Mouse (Mus musculus) hematopoietic stem cell, adult 5-6 weeks (primary cell): ENCODE measurements around the gene Poll. TPM values are rescaled to one million over a fixed set of nuclear protein-coding genes. Genes with fewer than 3 reads are reported as not detected.

Source experiments
- ATAC-seq, 2 experiments: fragments of 125-278 bp in 1 of 2; replicated peaks in 1 of 2; 2 replicates each; pipeline ENCODE4 v1.8.0; 2016 to 2017; ENCODE audit warnings: inconsistent platforms in 2 of 2, mild to moderate bottlenecking in 2 of 2, moderate number of reproducible peaks in 2 of 2, low read depth in 1 of 2, moderate TSS enrichment in 1 of 2; ENCODE audit not compliant: low FRiP score in 2 of 2, poor library complexity in 2 of 2, severe bottlenecking in 2 of 2, insufficient read depth in 1 of 2, low TSS enrichment in 1 of 2
- total RNA-seq: library from RNA; stranded (forward); fragments of 172-1452, 232-1000 nt; gene quantifications from 2 replicates; pipeline ENCODE4 v1.2.3, GENCODE M21; 2017

Gene Poll
- total RNA-seq, 1 experiment from 2014 or later = 12.2 TPM

GRCm38 (mm10) chr19:45582161-45582560 lies 21.8 kb upstream of the Poll start:
- ATAC-seq = no peak

GRCm38 (mm10) chr19:45581257-45581656 lies 20.9 kb upstream of the Poll start:
- peak; percentile 59 to 65 for ATAC-seq

- ATAC-seq = no peak
Observed at GRCm38 (mm10) chr19:45580235-45580634, 19.9 kb upstream of the Poll start.

- ATAC-seq = no peak
Observed at GRCm38 (mm10) chr19:45579416-45579815, 19.1 kb upstream of the Poll start.

- no peak for ATAC-seq
Observed at GRCm38 (mm10) chr19:45578976-45579375, 18.6 kb upstream of the Poll start.

GRCm38 (mm10) chr19:45577141-45577750 lies 16.9 kb upstream of the Poll start:
- ATAC-seq = no peak

GRCm38 (mm10) chr19:45575632-45576001 lies 15.3 kb upstream of the Poll start:
- ATAC-seq = 0 out of 4 replicates have a peak, but pooled peaks of 1 of the 2 experiments have one; percentile 1

GRCm38 (mm10) chr19:45574941-45575631 lies 14.8 kb upstream of the Poll start:
- peak in 1 of 2 experiments; percentile 37; a peak in 2 of 4 replicates for ATAC-seq

GRCm38 (mm10) chr19:45574339-45574898 lies 14.1 kb upstream of the Poll start:
- no peak for ATAC-seq

- peak; percentile 68 to 72 for ATAC-seq
Observed at GRCm38 (mm10) chr19:45573861-45574267, 13.5 kb upstream of the Poll start.

- no peak for ATAC-seq
Observed at GRCm38 (mm10) chr19:45573033-45573432, 12.7 kb upstream of the Poll start.

GRCm38 (mm10) chr19:45567367-45567766 lies 7.0 kb upstream of the Poll start:
- no peak for ATAC-seq

- ATAC-seq = no peak
Observed at GRCm38 (mm10) chr19:45565925-45566715, 5.8 kb upstream of the Poll start.

- ATAC-seq = no peak
Observed at GRCm38 (mm10) chr19:45554136-45554535, 6.2 kb downstream of the Poll start.

- ATAC-seq = peak; percentile 86 to 92
Observed at GRCm38 (mm10) chr19:45552187-45552586, 8.1 kb downstream of the Poll start.

- ATAC-seq = no peak
Observed at GRCm38 (mm10) chr19:45549948-45550347, 10.4 kb downstream of the Poll start.

- ATAC-seq = no peak
Observed at GRCm38 (mm10) chr19:45549128-45549915, 11.0 kb downstream of the Poll start.
